Mouse (Mus musculus): ENCODE measurements around the gene Ext2.

GRCm38 (mm10) chr2:93809931-93810330 is 12.4 kb downstream of the Ext2 start:
- peak; percentile 91 for TF ChIP-seq CTCF (IDR thresholded peaks at IDR 0.05; ENCODE audit: control insufficient read depth, insufficient read depth, low read length)
- TF ChIP-seq POLR2A (IDR thresholded peaks at IDR 0.05; ENCODE audit: borderline replicate concordance, control insufficient read depth, low read depth, low read length) = no peak

All from bone marrow, adult 2 months (tissue).